Mouse (Mus musculus) lung, embryonic 14.5 days (tissue): ENCODE results near the gene Vmn1r222. TPM values are rescaled to one million over a fixed set of nuclear protein-coding genes. Genes with fewer than 3 reads are reported as not detected.
"Not testable (repeated sequence)": the region's sequence is repeated elsewhere in the genome, so short reads cannot be mapped to it uniquely, and the experiment has no call there.

Experiments used
- ATAC-seq: fragments of 200-750 bp; cut with Nextera tagmentation; 2 replicates; pipeline ENCODE4 v1.8.0; 2017; ENCODE audit warnings: mild to moderate bottlenecking, moderate TSS enrichment, moderate library complexity; ENCODE audit not compliant: insufficient read depth
- DNase-seq: peaks from one replicate; pipeline ENCODE4 v3.0.0-alpha.2; 2015
- H3K27ac ChIP-seq: fragments of 300-500 bp; sonication (generic); 2 replicates; pipeline ENCODE4 v1.5.1; 2014; ENCODE audit warnings: low read depth, mild to moderate bottlenecking, moderate library complexity
- H3K27me3 ChIP-seq: fragments of 300-500 bp; sonication (generic); 2 replicates; pipeline ENCODE4 v1.6.1; 2014; ENCODE audit warnings: low read length, control low read depth; ENCODE audit not compliant: insufficient read depth
- H3K36me3 ChIP-seq: fragments of 300-500 bp; sonication (generic); 2 replicates; pipeline ENCODE4 v1.6.1; 2014; ENCODE audit warnings: control low read depth; ENCODE audit not compliant: insufficient read depth
- H3K4me1 ChIP-seq: fragments of 300-500 bp; sonication (generic); 2 replicates; pipeline ENCODE4 v1.6.1; 2014; ENCODE audit warnings: antibody characterized with exemption, control low read depth; ENCODE audit not compliant: insufficient read depth
- H3K4me2 ChIP-seq: fragments of 300-500 bp; sonication (generic); 2 replicates; pipeline ENCODE4 v1.6.1; 2014; ENCODE audit warnings: mild to moderate bottlenecking
- H3K4me3 ChIP-seq: fragments of 300-500 bp; sonication (generic); 2 replicates; pipeline ENCODE4 v1.5.1; 2014; ENCODE audit warnings: low read depth, low read length
- H3K9ac ChIP-seq: fragments of 300-500 bp; sonication (generic); 2 replicates; pipeline ENCODE4 v1.6.1; 2014
- H3K9me3 ChIP-seq: fragments of 300-500 bp; sonication (generic); 2 replicates; pipeline ENCODE4 v1.6.1; 2016; ENCODE audit warnings: low read depth, low read length, control low read depth
- CTCF ChIP-seq: IDR thresholded peaks from 2 replicates; pipeline ENCODE4 v1.5.1; 2016; ENCODE audit warnings: antibody characterized with exemption, low read depth
- WGBS: fragments of 180-500 bp; shearing (Covaris S2); extraction: QIAGEN DNeasy Blood & Tissue Kit; methylation state at CpG from one replicate; pipeline ENCODE4 v1.1.7; 2014; 5-methylcytosine and 5-hydroxymethylcytosine counted together
- polyA plus RNA-seq: library from polyadenylated mRNA; unstranded; fragments of >200 nt; fragmentation: Nextera tagmentation; extraction: Ambion mirVana; gene quantifications from 2 replicates; pipeline ENCODE4 v1.2.1, GENCODE M21; 2014

Gene Vmn1r222
- polyA plus RNA-seq: not detected in 2 replicates

DNA sequence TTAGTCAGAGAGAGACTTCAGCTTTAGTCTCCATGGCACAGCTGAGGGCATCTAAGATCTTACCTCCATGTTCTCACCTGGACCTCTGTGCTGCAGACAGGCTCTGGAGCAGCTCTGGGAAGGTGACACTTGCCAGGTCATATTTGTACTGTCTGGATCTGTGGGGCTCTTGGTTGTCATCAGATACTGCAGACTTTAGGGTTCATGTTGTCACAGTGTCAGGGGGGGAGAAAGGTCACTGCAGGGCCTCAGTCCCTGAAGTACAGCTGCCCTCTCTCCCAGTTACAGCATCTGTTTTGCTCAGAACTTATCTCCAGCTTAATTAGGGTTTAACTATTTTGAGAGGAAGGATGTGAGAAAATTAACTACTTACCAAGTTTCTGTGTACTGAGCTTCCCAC is at the start of gene Vmn1r222:
Gene Vmn1r222 (minus strand): TSS at position 101 of the 400 bp plus-strand sequence.
- not testable (repeated sequence) for ATAC-seq, H3K9ac ChIP-seq, H3K4me2 ChIP-seq

GRCm38 (mm10) chr13:23285191-23285920 is 49.6 kb upstream of the Vmn1r222 start:
- Histone ChIP-seq H3K4me2 (peak overlapping the region; percentile 76), H3K9ac (peak overlapping the region; percentile 33; the same call in 1 of the 2 replicates), H3K9me3 (no peaks in the 10 kb centered on the region), H3K36me3 (no peaks in the 10 kb centered on the region), H3K4me1 (no peaks in the 10 kb centered on the region), H3K27ac (no peak overlapping the region), H3K27me3 (peaks cover 6% of the 10 kb centered on the region), H3K4me3 (peak overlapping the region; percentile 43)
- ATAC-seq (peak; percentile 92), DNase-seq (peak; percentile 78)
- TF ChIP-seq CTCF: no peak
- 3% methylated on average over 22 of the region's 22 CpGs for WGBS

More for the DNA sequence above, at the start of gene Vmn1r222:
- H3K4me1 ChIP-seq, H3K27ac ChIP-seq, H3K9me3 ChIP-seq, DNase-seq, H3K36me3 ChIP-seq, H3K4me3 ChIP-seq, H3K27me3 ChIP-seq: not testable (repeated sequence)

GRCm38 (mm10) chr13:23279992-23280391 is 44.2 kb upstream of the Vmn1r222 start:
- Histone ChIP-seq H3K36me3 (no peaks in the 10 kb centered on the region), H3K4me2 (no peak overlapping the region)
- 79% methylated on average over 3 of the region's 3 CpGs for WGBS

GRCm38 (mm10) chr13:23279576-23279975 is 43.8 kb upstream of the Vmn1r222 start:
- H3K9me3 ChIP-seq: no peaks in the 10 kb centered on the region
- no peak overlapping the region for H3K4me3 ChIP-seq
- no peak overlapping the region for H3K9ac ChIP-seq
- ATAC-seq: no peak
- TF ChIP-seq CTCF: no peak
- no peaks in the 10 kb centered on the region for H3K36me3 ChIP-seq
- 83% methylated on average over 4 of the region's 4 CpGs for WGBS
- no peaks in the 10 kb centered on the region for H3K4me1 ChIP-seq
- H3K27ac ChIP-seq: no peak overlapping the region
- DNase-seq: no peak
- H3K4me2 ChIP-seq: no peak overlapping the region
- no peaks in the 10 kb centered on the region for H3K27me3 ChIP-seq

More at GRCm38 (mm10) chr13:23279992-23280391, 44.2 kb upstream of the Vmn1r222 start:
- ATAC-seq (no peak), DNase-seq (no peak)
- H3K27ac ChIP-seq: no peak overlapping the region
- H3K4me3 ChIP-seq: no peak overlapping the region
- no peaks in the 10 kb centered on the region for H3K9me3 ChIP-seq
- H3K9ac ChIP-seq: no peak overlapping the region
- no peak for TF ChIP-seq CTCF
- H3K4me1 ChIP-seq: no peaks in the 10 kb centered on the region
- no peaks in the 10 kb centered on the region for H3K27me3 ChIP-seq

- no peaks in the 10 kb centered on the region for H3K36me3 ChIP-seq
- no peak for TF ChIP-seq CTCF
- H3K27me3 ChIP-seq: no peaks in the 10 kb centered on the region
- H3K4me3 ChIP-seq: peak overlapping the region; percentile 29
- no peak overlapping the region for H3K27ac ChIP-seq
- H3K9ac ChIP-seq: peak overlapping the region; percentile 13; the same call in 1 of the 2 replicates
- H3K4me2 ChIP-seq: peak overlapping the region; percentile 56
- H3K9me3 ChIP-seq: no peaks in the 10 kb centered on the region
- WGBS: 2% methylated on average over 34 of the region's 34 CpGs
- DNase-seq (peak; percentile 74), ATAC-seq (peak; percentile 93)
- H3K4me1 ChIP-seq: no peaks in the 10 kb centered on the region
Observed at GRCm38 (mm10) chr13:23270321-23271101, 34.8 kb upstream of the Vmn1r222 start.

DNA sequence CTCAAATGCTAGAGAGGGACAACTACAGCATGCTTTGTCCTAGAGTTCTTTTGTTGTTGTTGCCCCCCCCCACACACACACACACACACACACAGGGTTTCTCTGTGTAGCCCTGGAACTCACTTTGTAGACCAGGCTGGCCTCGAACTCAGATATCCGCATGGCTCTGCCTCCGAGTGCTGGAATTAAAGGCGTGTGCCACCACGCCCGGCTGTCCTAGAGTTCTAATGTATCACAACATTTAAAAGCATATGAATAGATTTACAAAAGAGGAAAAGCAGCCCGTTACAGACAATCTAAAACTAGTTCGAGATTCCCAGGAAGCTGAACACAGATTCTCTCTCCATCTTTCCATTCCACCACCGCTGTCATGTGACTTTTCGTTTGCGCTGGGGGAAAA is 33.9 kb upstream of the Vmn1r222 start:
- DNase-seq: peak; percentile 1

GRCm38 (mm10) chr13:23269127-23269526 is 33.4 kb upstream of the Vmn1r222 start:
- not testable (repeated sequence) for H3K27me3 ChIP-seq, H3K4me1 ChIP-seq, H3K27ac ChIP-seq, H3K4me3 ChIP-seq, H3K4me2 ChIP-seq, H3K36me3 ChIP-seq, H3K9me3 ChIP-seq, H3K9ac ChIP-seq
- WGBS: 40% methylated on average over 4 of the region's 4 CpGs
- DNase-seq (peak; percentile 54), ATAC-seq (peak; percentile 68; the same call in 1 of the 2 replicates)
- TF ChIP-seq CTCF: peak; percentile 28; the same call in 1 of the 2 replicates

More for the DNA sequence above, 33.9 kb upstream of the Vmn1r222 start:
- no peaks in the 10 kb centered on the region for H3K36me3 ChIP-seq
- 26% methylated on average over 11 of the region's 11 CpGs for WGBS
- H3K9ac ChIP-seq: peak overlapping the region; percentile 13; the same call in 1 of the 2 replicates
- H3K4me2 ChIP-seq: peak overlapping the region; percentile 56
- TF ChIP-seq CTCF: no peak
- no peak; the same call in 1 of the 2 replicates for ATAC-seq
- no peaks in the 10 kb centered on the region for H3K27me3 ChIP-seq
- H3K27ac ChIP-seq: no peak overlapping the region
- peak overlapping the region; percentile 29 for H3K4me3 ChIP-seq
- H3K9me3 ChIP-seq: no peaks in the 10 kb centered on the region
- no peaks in the 10 kb centered on the region for H3K4me1 ChIP-seq

DNA sequence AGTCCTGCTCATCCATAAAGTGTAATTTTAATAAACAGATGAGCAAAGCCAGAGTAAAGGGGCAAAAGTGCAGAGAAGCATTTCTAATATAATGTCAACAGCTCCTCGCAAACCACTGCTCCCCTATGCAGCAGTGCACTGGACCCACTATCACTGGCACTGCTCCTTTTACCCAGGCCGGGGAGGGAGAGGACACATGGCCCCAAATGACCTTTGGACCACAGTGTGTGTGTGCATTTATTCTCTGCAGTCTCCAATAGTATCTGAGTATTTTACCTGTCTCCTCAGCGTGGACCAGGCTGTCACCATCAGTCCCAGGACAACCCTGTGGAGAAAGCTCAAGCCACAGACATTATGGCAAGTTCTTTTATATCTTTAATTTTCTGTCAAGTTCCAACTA is 32.9 kb upstream of the Vmn1r222 start:
- not testable (repeated sequence) for H3K4me3 ChIP-seq, H3K27ac ChIP-seq, H3K27me3 ChIP-seq, H3K9ac ChIP-seq, H3K4me1 ChIP-seq, H3K9me3 ChIP-seq, ATAC-seq, H3K4me2 ChIP-seq, DNase-seq, H3K36me3 ChIP-seq
- 75% methylated on average over 2 of the region's 3 CpGs for WGBS
